Mouse (Mus musculus) bone marrow, adult 2 months (tissue): ENCODE data around the gene Dzip1. TPM values are rescaled to one million over a fixed set of nuclear protein-coding genes. Genes with fewer than 3 reads are reported as not detected.
A peak's percentile ranks its signal among the peaks of the same experiment; 100 is the strongest.

ENCODE experiments used
- H3K27ac ChIP-seq: fragments of 200-500 bp; 2 replicates; pipeline ENCODE4 v1.5.1; 2012; ENCODE audit warnings: low read depth, mild to moderate bottlenecking, control low read depth, inconsistent platforms, low read length; ENCODE audit not compliant: control insufficient read depth, poor library complexity, insufficient read depth
- H3K4me1 ChIP-seq: fragments of 200-500 bp; 2 replicates; pipeline ENCODE4 v1.6.1; 2011; ENCODE audit warnings: low read length; ENCODE audit not compliant: control insufficient read depth, insufficient read depth
- H3K4me3 ChIP-seq: fragments of 200-500 bp; replicated peaks from 2 replicates; pipeline ENCODE3; 2011; ENCODE audit warnings: mild to moderate bottlenecking, low read depth, low read length, control low read depth; ENCODE audit not compliant: control insufficient read depth
- CTCF ChIP-seq: fragments of 200-500 bp; IDR thresholded peaks from 2 replicates; pipeline ENCODE4 v1.5.1; 2011; ENCODE audit warnings: low read length, control low read depth; ENCODE audit not compliant: control insufficient read depth, insufficient read depth
- POLR2A ChIP-seq: fragments of 200-500 bp; IDR thresholded peaks from 2 replicates; pipeline ENCODE4 v1.6.1; 2011; ENCODE audit warnings: low read depth, mild to moderate bottlenecking, control low read depth, low read length, borderline replicate concordance; ENCODE audit not compliant: control insufficient read depth
- WGBS: fragments of 180-500 bp; shearing (Covaris S2); methylation state at CpG from one replicate; pipeline ENCODE4 v1.1.7; 2018; 5-methylcytosine and 5-hydroxymethylcytosine counted together
- polyA plus RNA-seq: library from polyadenylated mRNA; stranded (reverse); fragments of >200 nt; gene quantifications from 2 replicates; pipeline ENCODE4 v1.2.4, GENCODE M21; 2011; ENCODE audit warnings: low replicate concordance; ENCODE audit not compliant: missing spikeins, insufficient read depth, insufficient read length

The Dzip1 gene
- polyA plus RNA-seq, 1 experiment = 5.3 TPM

DNA sequence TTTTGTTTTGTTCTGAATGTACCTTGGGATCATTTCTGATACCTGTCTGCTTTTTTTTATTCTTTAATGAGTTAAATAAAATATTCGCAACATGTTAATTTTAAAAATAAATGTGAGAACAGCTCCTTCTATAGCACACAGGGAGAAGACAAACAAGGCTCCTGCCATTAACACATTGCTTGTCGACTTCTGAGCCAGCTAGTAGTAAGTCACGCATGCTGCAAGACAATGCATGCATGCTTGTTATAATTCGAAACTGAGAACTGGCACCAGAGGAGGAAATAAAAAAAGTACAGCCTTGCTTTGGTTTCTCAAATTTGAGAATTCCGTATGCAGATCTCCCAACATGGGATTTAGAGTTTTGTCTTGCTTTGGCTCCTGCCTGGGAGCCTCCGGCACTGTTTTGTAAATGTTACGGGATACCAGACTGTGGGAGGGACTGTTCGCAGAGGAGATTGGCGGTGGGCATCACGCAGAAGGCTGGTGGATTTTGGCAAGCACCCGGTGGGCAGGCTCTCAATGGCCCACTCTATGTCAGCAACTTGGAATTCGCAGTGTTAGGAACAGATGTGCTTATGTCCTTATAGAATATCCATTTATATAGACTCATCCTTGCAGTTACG lies 57.0 kb downstream of the Dzip1 start:
- Histone ChIP-seq H3K4me1 (no peaks in the 10 kb centered on the region), H3K27ac (no peak overlapping the region), H3K4me3 (no peak overlapping the region)
- 87% methylated on average over 13 of the region's 13 CpGs for WGBS
- TF ChIP-seq POLR2A (no peak), CTCF (no peak)

DNA sequence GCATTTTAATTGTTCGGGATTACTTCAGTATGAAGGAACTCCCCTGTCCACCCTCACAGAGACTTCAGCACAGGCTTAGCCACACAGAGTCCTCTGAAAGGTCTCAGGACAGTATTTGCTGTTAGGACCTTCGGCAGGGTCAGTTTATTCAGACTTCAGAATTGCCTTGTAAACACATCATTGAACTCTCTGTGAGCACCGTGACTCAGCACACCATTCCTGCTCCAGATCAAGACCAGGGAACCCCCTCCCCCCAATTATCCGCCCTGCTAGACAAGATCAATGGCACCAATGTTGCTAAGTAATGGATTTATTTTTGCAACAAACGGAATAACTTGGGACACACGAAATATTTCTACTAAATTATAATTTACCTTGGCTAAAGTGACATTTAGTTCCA lies 57.9 kb downstream of the Dzip1 start:
- TF ChIP-seq CTCF (no peak), POLR2A (no peak)
- no peak overlapping the region for H3K27ac ChIP-seq
- 84% methylated on average over 6 of the region's 6 CpGs for WGBS
- no peaks in the 10 kb centered on the region for H3K4me1 ChIP-seq
- no peak overlapping the region for H3K4me3 ChIP-seq

DNA sequence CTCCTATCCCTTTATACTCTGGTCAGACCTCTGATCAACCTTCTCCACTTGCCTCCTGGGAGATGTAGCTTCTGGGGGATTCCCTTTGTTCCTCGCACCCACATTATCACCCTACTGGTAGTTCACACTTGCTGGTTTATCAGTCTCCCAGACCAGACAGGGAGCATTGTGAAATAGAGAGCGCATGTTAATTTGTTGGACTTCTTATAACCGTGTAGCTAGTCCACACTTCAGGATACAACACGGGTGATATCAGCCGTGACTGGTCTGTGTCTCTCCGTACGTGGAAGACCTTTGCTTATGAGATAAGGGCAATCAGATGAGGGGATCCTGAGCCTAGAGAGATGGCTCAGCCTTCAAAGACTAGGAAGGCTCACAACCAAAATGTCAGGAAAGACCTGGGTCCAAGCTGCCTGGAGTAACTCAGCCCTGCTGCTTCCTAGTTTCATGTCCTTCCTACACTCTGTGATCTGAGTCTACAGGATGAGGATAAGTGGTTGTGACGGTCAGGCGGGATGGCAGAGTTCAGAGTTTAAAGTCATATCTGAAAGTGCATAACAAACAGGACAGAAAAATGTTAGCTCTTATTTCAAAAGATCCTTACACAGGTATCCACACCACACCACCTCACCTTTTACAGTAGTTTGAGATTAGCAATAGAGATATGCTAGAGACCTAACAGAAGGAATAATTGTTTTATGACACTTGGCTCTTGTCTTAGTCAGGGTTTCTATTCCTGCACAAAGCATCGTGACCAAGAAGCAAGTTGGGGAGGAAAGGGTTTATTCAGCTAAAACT lies 59.0 kb downstream of the Dzip1 start:
- WGBS = 69% methylated on average over 10 of the region's 10 CpGs
- H3K4me3 ChIP-seq = no peak overlapping the region
- H3K4me1 ChIP-seq = no peaks in the 10 kb centered on the region
- no peak overlapping the region for H3K27ac ChIP-seq
- TF ChIP-seq CTCF (no peak), POLR2A (no peak)

DNA sequence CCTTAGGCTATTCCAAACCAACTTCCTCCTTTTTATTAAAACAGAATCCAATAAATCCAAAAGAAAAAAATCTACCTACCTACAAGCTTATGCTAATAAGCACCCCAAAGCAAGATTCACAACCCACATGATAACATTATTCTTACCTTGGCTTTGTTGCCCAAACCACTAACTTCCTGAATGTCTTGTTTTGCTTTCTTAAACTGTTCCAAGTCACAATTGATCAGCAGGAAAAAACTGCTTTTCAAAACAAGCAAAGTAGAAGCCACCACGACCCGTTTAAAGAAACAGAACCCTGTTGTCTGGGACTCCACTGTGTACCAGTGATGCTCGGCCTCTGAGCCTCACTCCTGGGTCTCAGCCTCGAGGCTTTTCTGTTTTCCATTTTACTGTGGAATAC lies 60.4 kb downstream of the Dzip1 start:
- TF ChIP-seq POLR2A = no peak
- no peak for TF ChIP-seq CTCF
- no peaks in the 10 kb centered on the region for H3K4me1 ChIP-seq
- no peak overlapping the region for H3K4me3 ChIP-seq
- H3K27ac ChIP-seq = no peak overlapping the region
- 27% methylated on average over 4 of the region's 4 CpGs for WGBS

DNA sequence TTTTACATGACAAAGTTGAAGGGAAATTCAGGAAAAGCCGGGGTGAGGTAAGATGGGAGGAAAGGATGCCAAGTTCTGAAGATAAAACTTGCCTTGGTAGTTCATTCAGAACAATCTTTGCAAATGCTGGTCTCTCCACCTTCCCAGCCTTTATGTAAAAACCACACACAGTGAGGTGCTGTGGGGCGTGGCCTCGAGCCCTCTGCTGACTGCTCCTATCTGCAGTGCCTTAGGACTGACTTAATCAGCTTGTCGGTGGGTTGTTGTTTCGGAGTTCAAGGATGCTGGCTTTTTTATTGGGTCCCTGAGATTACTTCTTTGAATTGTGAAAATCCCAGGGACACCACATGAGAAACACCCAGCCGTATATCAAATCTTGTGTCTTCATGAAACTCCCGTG lies 63.0 kb downstream of the Dzip1 start:
- 53% methylated on average over 7 of the region's 7 CpGs for WGBS
- H3K4me1 ChIP-seq = no peaks in the 10 kb centered on the region; the same call in 1 of the 2 replicates
- TF ChIP-seq CTCF (no peak), POLR2A (no peak)
- H3K27ac ChIP-seq = no peak overlapping the region
- no peak overlapping the region for H3K4me3 ChIP-seq

DNA sequence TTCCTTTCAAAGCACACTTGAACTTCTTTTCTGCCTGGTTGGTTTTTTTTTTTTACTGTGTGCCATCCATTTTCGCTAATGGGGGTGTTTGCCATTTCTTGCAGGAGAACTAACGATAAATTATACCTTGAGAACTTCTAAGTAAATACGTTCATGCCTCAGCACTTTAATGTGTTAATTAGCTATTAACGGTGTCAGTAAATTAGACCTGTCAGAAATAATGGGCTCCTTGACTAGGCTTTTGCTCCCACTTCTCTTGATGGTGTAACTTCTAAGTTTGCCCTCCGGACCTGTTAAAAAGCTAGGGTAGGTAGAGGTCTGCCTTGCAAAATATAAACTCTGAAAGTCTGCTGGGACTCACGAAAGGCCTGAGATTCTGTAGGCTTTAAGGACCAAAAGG lies 66.9 kb downstream of the Dzip1 start:
- no peak overlapping the region for H3K4me3 ChIP-seq
- H3K4me1 ChIP-seq = peaks cover 2% of the 10 kb centered on the region; the same call in 1 of the 2 replicates
- no peak for TF ChIP-seq CTCF
- no peak for TF ChIP-seq POLR2A
- WGBS = 85% methylated on average over 6 of the region's 6 CpGs
- no peak overlapping the region for H3K27ac ChIP-seq

DNA sequence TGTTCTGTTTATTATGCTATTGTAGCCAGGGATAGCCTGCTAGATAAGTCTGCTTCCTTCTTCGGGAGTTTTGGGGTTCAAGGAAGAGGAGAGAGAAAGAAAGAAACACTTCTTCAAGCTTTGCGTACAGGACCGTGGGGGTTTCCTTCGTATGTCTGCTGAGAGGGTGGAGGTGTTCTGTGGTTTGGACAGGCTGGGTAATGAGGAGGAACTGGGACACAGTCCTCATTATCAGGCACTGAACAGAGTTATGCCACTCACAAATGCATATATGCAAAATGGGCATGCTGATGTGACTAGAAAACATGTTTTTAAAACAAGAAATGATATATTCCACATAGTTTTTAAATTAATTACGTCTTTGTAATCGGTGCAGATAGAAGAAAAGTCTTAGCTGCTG lies 68.7 kb downstream of the Dzip1 start:
- WGBS = 40% methylated on average over 6 of the region's 6 CpGs
- Histone ChIP-seq H3K27ac (no peak overlapping the region), H3K4me1 (peaks cover 2% of the 10 kb centered on the region; the same call in 1 of the 2 replicates), H3K4me3 (no peak overlapping the region)
- no peak for TF ChIP-seq POLR2A
- no peak for TF ChIP-seq CTCF

DNA sequence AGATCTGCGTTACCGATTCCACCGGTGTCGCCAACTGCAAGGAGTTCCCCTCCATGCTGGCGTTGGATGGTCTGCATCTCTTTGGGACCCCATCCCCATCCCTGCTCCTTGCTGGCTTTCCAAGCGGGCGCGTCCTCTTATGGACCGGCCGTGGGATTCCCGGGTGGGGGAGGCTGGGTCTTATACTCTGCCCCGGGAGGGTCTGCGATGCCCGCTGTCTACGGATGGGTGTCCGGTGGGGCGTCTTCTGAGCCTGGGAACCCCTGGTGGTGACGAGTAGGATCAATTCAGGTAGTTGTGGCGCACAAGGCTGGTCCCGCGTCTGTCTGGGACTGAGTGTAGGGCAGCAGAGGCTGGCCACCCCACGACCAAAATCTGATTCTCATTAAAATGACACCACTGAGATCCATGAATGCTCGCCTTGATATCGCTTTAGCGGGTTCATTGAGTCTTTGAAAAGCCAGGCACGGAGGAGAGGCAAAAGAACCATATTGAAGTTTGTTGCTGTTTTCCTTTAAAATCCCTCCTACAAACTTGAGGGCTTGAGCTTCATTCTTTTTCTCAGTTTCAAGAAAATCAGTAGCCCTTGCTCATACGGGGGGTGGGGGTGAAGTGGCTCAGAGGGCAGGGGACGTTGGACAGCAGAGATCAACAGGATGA lies 70.0 kb downstream of the Dzip1 start:
- 6% methylated on average over 28 of the region's 28 CpGs for whole genome bisulfite sequencing
- no peak overlapping the region for H3K27ac ChIP-seq

More for the DNA sequence above, 70.0 kb downstream of the Dzip1 start:
- TF ChIP-seq CTCF (peak; percentile 14; the same call in 1 of the 2 replicates), POLR2A (no peak)
- peak overlapping the region; percentile 72 for H3K4me3 ChIP-seq
- H3K4me1 ChIP-seq = peaks cover 2% of the 10 kb centered on the region; the same call in 1 of the 2 replicates
